Mouse (Mus musculus) intestine, embryonic 16.5 days (tissue): ENCODE results near the gene Rnd2. TPM values are rescaled to one million over a fixed set of nuclear protein-coding genes. Genes with fewer than 3 reads are reported as not detected.
"Not testable (repeated sequence)": the region's sequence is repeated elsewhere in the genome, so short reads cannot be mapped to it uniquely, and the experiment has no call there.

Experiments
- ATAC-seq: fragments of 200-750 bp; cut with Nextera tagmentation; 2 replicates; pipeline ENCODE4 v1.8.0; 2017; ENCODE audit warnings: moderate TSS enrichment, moderate library complexity
- H3K27ac ChIP-seq: fragments of 300-500 bp; sonication (generic); 2 replicates; pipeline ENCODE4 v1.5.1; 2014; ENCODE audit warnings: mild to moderate bottlenecking, low read length
- H3K27me3 ChIP-seq: fragments of 300-500 bp; sonication (generic); replicated peaks from 2 replicates; pipeline ENCODE4 v1.6.1; 2014; ENCODE audit warnings: low read length, control low read depth, mixed read lengths; ENCODE audit not compliant: control insufficient read depth, insufficient read depth
- H3K36me3 ChIP-seq: fragments of 300-500 bp; sonication (generic); 2 replicates; pipeline ENCODE4 v1.6.1; 2014; ENCODE audit warnings: low read length, control low read depth; ENCODE audit not compliant: control insufficient read depth, insufficient read depth
- H3K4me1 ChIP-seq: fragments of 300-500 bp; sonication (generic); 2 replicates; pipeline ENCODE4 v1.6.1; 2014; ENCODE audit warnings: low read length, control low read depth, mixed read lengths; ENCODE audit not compliant: control insufficient read depth, insufficient read depth
- H3K4me2 ChIP-seq: fragments of 300-500 bp; sonication (generic); 2 replicates; pipeline ENCODE4 v1.6.1; 2014; ENCODE audit warnings: low read depth, low read length, control low read depth
- H3K4me3 ChIP-seq: fragments of 300-500 bp; sonication (generic); 2 replicates; pipeline ENCODE4 v1.5.1; 2014; ENCODE audit warnings: mild to moderate bottlenecking, low read length
- H3K9ac ChIP-seq: fragments of 300-500 bp; sonication (generic); 2 replicates; pipeline ENCODE4 v1.6.1; 2014; ENCODE audit warnings: low read depth, low read length
- H3K9me3 ChIP-seq: fragments of 300-500 bp; sonication (generic); 2 replicates; pipeline ENCODE4 v1.6.1; 2016; ENCODE audit warnings: low read length, control low read depth; ENCODE audit not compliant: control insufficient read depth
- WGBS: fragments of 180-500 bp; shearing (Covaris S2); extraction: QIAGEN DNeasy Blood & Tissue Kit; methylation state at CpG from one replicate; pipeline ENCODE4 v1.1.7; 2014; 5-methylcytosine and 5-hydroxymethylcytosine counted together
- polyA plus RNA-seq: library from polyadenylated mRNA; unstranded; fragments of >200 nt; fragmentation: Nextera tagmentation; extraction: Ambion mirVana; gene quantifications from 2 replicates; pipeline ENCODE4 v1.2.1, GENCODE M21; 2015

Rnd2 gene
- polyA plus RNA-seq, 1 experiment from 2014 or later = 21.0 TPM

DNA sequence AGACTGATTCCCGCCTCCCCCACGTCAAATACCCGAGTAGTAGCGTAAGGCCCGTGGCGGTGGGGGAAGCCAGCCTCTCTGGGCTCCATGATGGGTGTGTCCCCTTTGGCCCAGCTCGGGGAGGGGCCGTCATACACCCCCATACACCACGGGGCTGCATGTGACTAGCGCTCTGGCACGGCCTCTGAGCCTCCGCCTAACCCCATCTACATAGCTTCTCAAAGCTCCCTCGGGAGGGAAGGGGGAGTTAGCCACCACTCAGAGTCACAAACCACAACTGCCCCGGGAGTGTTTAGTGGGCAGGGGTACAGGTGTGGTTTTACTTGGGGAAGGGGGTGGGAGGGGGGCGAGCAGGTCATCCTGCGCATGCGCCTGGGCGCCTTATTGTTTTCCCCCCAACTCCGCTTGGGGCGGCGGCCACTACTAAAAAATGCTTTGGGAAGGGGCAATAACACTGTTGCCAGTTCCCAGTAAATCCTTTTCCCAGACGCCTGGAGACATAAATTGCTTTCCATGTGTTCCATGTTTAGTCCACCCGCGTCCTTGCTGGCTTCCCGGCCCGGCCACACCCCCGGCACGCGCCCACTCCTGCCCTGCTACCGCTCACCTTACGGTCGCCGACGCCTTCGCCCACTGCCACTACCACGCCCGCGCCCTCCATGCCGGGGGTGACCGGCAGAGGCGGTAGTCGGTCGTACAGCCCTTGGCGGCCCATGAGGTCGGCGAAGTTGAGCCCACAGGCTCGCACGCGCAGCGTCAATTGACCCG is 486 bp downstream of the Rnd2 start:
- Histone ChIP-seq H3K4me2 (peak overlapping the region; percentile 93), H3K27ac (peak overlapping the region; percentile 92), H3K4me3 (peak overlapping the region; percentile 91), H3K9me3 (no peaks in the 10 kb centered on the region), H3K27me3 (no peaks in the 10 kb centered on the region), H3K9ac (peak overlapping the region; percentile 86), H3K4me1 (peaks cover 34% of the 10 kb centered on the region), H3K36me3 (peaks cover 5% of the 10 kb centered on the region; the same call in 1 of the 2 replicates)
- 1% methylated on average over 51 of the region's 51 CpGs for WGBS
- peak; percentile 53 for ATAC-seq

GRCm38 (mm10) chr11:101465869-101466551 is 1.2 kb downstream of the Rnd2 start, which contains the start of gene Vat1:
Vat1 (minus strand) TSS chr11:101466230.
- Histone ChIP-seq H3K4me3 (peak within 1 kb of the TSS; percentile 91), H3K4me2 (peak within 1 kb of the TSS; percentile 93), H3K4me1 (peaks cover 34% of the 10 kb centered on the region), H3K27me3 (no peaks in the 10 kb centered on the region), H3K36me3 (peaks cover 5% of the 10 kb centered on the region; the same call in 1 of the 2 replicates), H3K9ac (peak within 1 kb of the TSS; percentile 86), H3K27ac (peak within 1 kb of the TSS; percentile 92), H3K9me3 (no peaks in the 10 kb centered on the region)
- ATAC-seq = peak; percentile 56
- under 1% methylated on average over 60 of the region's 60 CpGs for WGBS

- H3K9ac ChIP-seq, H3K27me3 ChIP-seq, ATAC-seq, H3K27ac ChIP-seq, H3K9me3 ChIP-seq, H3K36me3 ChIP-seq: not testable (repeated sequence)
- Histone ChIP-seq H3K4me1 (peaks cover 34% of the 10 kb centered on the region), H3K4me3 (peak overlapping the region; percentile 91; the same call in 1 of the 2 replicates), H3K4me2 (peak overlapping the region; percentile 93; the same call in 1 of the 2 replicates)
- 53% methylated on average over 5 of the region's 5 CpGs for WGBS
These were observed 1.8 kb downstream of the Rnd2 start for GRCm38 (mm10) chr11:101466552-101466950.

DNA sequence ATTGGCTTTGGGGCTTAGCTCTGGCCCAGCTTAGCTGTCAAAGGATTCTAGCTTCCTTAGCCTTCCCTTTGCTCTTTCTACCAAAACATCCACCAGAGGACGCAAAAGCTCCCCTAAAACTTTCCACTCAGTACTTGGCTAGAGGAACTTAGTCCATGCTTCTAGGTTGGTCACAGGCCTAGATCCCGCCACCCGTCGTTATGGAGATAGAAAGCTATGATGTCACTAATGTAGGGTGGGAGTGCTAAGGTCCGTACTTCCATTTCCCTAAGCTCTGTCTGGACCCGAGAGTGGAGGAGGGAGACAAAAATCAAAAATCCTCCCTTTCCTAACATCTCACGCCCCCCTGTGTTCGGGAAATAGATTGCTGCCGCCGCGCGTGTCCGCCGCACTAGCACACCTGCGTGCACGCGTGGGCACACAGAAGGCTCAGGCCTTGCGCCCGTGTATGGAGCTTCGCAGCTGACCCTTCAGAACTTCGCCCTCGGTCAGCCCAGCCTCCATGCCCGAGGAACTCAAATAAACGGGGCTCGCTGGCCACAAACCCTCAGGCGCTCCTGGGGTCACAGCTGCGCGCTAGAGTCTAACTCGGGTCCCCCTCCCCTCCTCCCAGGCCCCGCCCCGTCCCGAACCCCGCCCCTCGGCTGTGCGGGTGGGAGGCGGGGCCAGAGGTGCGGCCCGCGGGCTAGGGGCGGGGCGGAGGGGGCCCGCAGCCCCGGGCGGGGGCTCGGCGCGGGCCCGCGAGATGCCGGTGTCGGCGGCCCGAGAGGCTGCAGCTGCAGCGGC is 2.9 kb downstream of the Rnd2 start:
- under 1% methylated on average over 44 of the region's 54 CpGs for WGBS
- peak; percentile 67 for ATAC-seq
- H3K4me1 ChIP-seq = peaks cover 26% of the 10 kb centered on the region

DNA sequence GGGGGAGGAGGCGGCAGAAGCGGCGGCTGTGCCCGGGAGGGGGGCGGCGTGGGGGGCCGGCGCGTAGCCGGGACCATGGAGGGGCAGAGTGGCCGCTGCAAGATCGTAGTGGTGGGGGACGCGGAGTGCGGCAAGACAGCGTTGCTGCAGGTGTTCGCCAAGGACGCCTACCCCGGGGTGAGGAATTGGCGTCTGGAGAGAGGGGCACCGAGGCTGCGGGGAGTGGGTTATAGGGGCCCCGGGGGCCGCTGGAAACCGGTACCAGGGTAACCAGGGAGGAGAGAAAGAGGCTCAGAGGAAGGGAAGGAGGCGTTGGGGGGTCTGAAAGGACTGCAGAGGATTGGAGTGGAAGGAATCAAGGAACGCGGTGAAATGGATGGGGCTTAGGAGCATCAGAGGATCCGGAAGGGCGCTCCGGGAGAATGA is 3.5 kb downstream of the Rnd2 start:
- Histone ChIP-seq H3K27ac (peak overlapping the region; percentile 80), H3K27me3 (no peaks in the 10 kb centered on the region), H3K36me3 (no peaks in the 10 kb centered on the region), H3K9me3 (no peaks in the 10 kb centered on the region), H3K4me3 (peak overlapping the region; percentile 82), H3K4me1 (peaks cover 24% of the 10 kb centered on the region), H3K4me2 (peak overlapping the region; percentile 96), H3K9ac (peak overlapping the region; percentile 84)
- WGBS = 1% methylated on average over 30 of the region's 31 CpGs
- ATAC-seq = peak; percentile 10; the same call in 1 of the 2 replicates

More for the DNA sequence above, 2.9 kb downstream of the Rnd2 start:
- Histone ChIP-seq H3K4me3 (peak overlapping the region; percentile 82), H3K27me3 (no peaks in the 10 kb centered on the region), H3K4me2 (peak overlapping the region; percentile 96), H3K9ac (peak overlapping the region; percentile 84), H3K9me3 (no peaks in the 10 kb centered on the region), H3K27ac (peak overlapping the region; percentile 80), H3K36me3 (no peaks in the 10 kb centered on the region)

- Histone ChIP-seq H3K4me1 (peaks cover 20% of the 10 kb centered on the region), H3K36me3 (no peaks in the 10 kb centered on the region), H3K4me3 (peak overlapping the region; percentile 82), H3K4me2 (peak overlapping the region; percentile 96), H3K27ac (peak overlapping the region; percentile 80), H3K9ac (peak overlapping the region; percentile 84), H3K27me3 (no peaks in the 10 kb centered on the region), H3K9me3 (no peaks in the 10 kb centered on the region)
- no peak for ATAC-seq
- 4% methylated on average over 13 of the region's 13 CpGs for WGBS
These were observed 3.9 kb downstream of the Rnd2 start for GRCm38 (mm10) chr11:101468731-101469130.

GRCm38 (mm10) chr11:101469155-101469554 is 4.4 kb downstream of the Rnd2 start:
- Histone ChIP-seq H3K27ac (no peak overlapping the region), H3K9ac (no peak overlapping the region; the same call in 1 of the 2 replicates), H3K9me3 (no peaks in the 10 kb centered on the region), H3K4me3 (peak overlapping the region; percentile 82), H3K4me1 (peaks cover 16% of the 10 kb centered on the region), H3K36me3 (no peaks in the 10 kb centered on the region), H3K4me2 (peak overlapping the region; percentile 96), H3K27me3 (no peaks in the 10 kb centered on the region)
- ATAC-seq = no peak
- 57% methylated on average over 4 of the region's 4 CpGs for WGBS

DNA sequence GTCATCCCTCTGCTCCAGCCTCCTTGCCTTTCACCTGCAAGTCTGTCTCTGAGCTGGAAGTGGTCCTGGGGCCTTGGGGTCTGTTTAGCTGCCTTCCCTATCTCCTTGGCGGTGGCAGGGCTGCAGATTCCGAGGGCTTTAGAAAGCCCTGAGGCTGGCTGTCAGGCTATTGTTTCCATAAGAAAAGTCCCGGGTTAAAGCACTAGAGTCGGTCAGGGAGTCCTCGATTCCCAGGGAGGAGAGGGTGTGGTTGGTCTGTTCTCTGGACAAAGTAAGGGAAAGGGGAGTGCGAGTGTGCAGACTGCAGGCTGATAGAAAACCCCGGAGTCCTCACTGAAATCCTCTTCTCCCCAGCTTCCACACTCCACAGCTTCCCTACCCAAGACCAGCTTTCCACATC is 5.4 kb downstream of the Rnd2 start:
- Histone ChIP-seq H3K27me3 (no peaks in the 10 kb centered on the region), H3K9ac (no peak overlapping the region)
- ATAC-seq = no peak

GRCm38 (mm10) chr11:101471926-101472325 is 7.1 kb downstream of the Rnd2 start:
- ATAC-seq = no peak
- WGBS = 49% methylated on average over 3 of the region's 3 CpGs

More for the DNA sequence above, 5.4 kb downstream of the Rnd2 start:
- peaks cover 12% of the 10 kb centered on the region for H3K4me1 ChIP-seq
- H3K9me3 ChIP-seq = no peaks in the 10 kb centered on the region
- WGBS = 47% methylated on average over 7 of the region's 7 CpGs
- H3K36me3 ChIP-seq = no peaks in the 10 kb centered on the region
- H3K4me3 ChIP-seq = no peak overlapping the region
- H3K4me2 ChIP-seq = no peak overlapping the region
- no peak overlapping the region for H3K27ac ChIP-seq

More at GRCm38 (mm10) chr11:101471926-101472325, 7.1 kb downstream of the Rnd2 start:
- Histone ChIP-seq H3K4me3 (no peak overlapping the region), H3K27ac (no peak overlapping the region), H3K36me3 (no peaks in the 10 kb centered on the region), H3K27me3 (no peaks in the 10 kb centered on the region), H3K9ac (no peak overlapping the region), H3K9me3 (no peaks in the 10 kb centered on the region), H3K4me2 (no peak overlapping the region), H3K4me1 (peaks cover 12% of the 10 kb centered on the region)
